Mouse (Mus musculus) limb, embryonic 10.5 days (tissue): ENCODE results near the gene Cfap300. TPM values are rescaled to one million over a fixed set of nuclear protein-coding genes. Genes with fewer than 3 reads are reported as not detected.

Experiments used
- DNase-seq: peaks from one replicate; pipeline ENCODE4 v3.0.0-alpha.2; 2017; ENCODE audit warnings: low spot score
- H3K27ac ChIP-seq: fragments of 300-500 bp; sonication (generic); 2 replicates; pipeline ENCODE4 v1.5.1; 2016; ENCODE audit warnings: mild to moderate bottlenecking
- H3K27me3 ChIP-seq: fragments of 300-500 bp; sonication (generic); 2 replicates; pipeline ENCODE4 v1.6.1; 2016; ENCODE audit warnings: low read depth, mild to moderate bottlenecking; ENCODE audit not compliant: poor library complexity, severe bottlenecking
- H3K36me3 ChIP-seq: fragments of 300-500 bp; sonication (generic); 2 replicates; pipeline ENCODE4 v1.6.1; 2016; ENCODE audit warnings: mild to moderate bottlenecking, moderate library complexity
- H3K4me1 ChIP-seq: fragments of 300-500 bp; sonication (generic); 2 replicates; pipeline ENCODE4 v1.6.1; 2016
- H3K4me3 ChIP-seq: fragments of 300-500 bp; sonication (generic); 2 replicates; pipeline ENCODE4 v1.5.1; 2016; ENCODE audit warnings: mild to moderate bottlenecking, moderate library complexity
- H3K9me3 ChIP-seq: fragments of 300-500 bp; sonication (generic); replicated peaks from 2 replicates; pipeline ENCODE4 v1.6.1; 2016; ENCODE audit warnings: mild to moderate bottlenecking
- WGBS: fragments of 180-500 bp; shearing (Covaris S2); methylation state at CpG from one replicate; pipeline ENCODE4 v1.1.7; 2016; 5-methylcytosine and 5-hydroxymethylcytosine counted together
- polyA plus RNA-seq: library from polyadenylated mRNA; unstranded; fragments of >200 nt; fragmentation: Nextera tagmentation; extraction: Ambion mirVana; gene quantifications from 2 replicates; pipeline ENCODE4 v1.2.1, GENCODE M21; 2016

Gene Cfap300
- polyA plus RNA-seq: 15.2 and 18.1 TPM in 2 replicates

- Histone ChIP-seq H3K27ac (peak within 1 kb of the TSS; percentile 85), H3K36me3 (no peaks in the 10 kb centered on the region), H3K9me3 (no peaks in the 10 kb centered on the region), H3K4me1 (peaks cover 14% of the 10 kb centered on the region), H3K4me3 (peak within 1 kb of the TSS; percentile 69), H3K27me3 (no peaks in the 10 kb centered on the region)
- under 1% methylated on average over 39 of the region's 39 CpGs for WGBS
- peak; percentile 97 for DNase-seq
These were observed at the start of gene Cfap300 for GRCm38 (mm10) chr9:8042338-8043043. Gene Cfap300, minus strand, starts transcription at chr9:8042823.

GRCm38 (mm10) chr9:8078882-8079281 is 36.3 kb upstream of the Cfap300 start:
- Histone ChIP-seq H3K36me3 (peaks cover 6% of the 10 kb centered on the region), H3K27me3 (no peaks in the 10 kb centered on the region), H3K9me3 (no peaks in the 10 kb centered on the region), H3K4me3 (no peak overlapping the region), H3K27ac (no peak overlapping the region), H3K4me1 (no peaks in the 10 kb centered on the region)
- 91% methylated on average over 5 of the region's 5 CpGs for WGBS
- no peak for DNase-seq

GRCm38 (mm10) chr9:8074345-8074744 is 31.7 kb upstream of the Cfap300 start:
- peaks cover 6% of the 10 kb centered on the region for H3K36me3 ChIP-seq
- H3K27me3 ChIP-seq: no peaks in the 10 kb centered on the region
- H3K27ac ChIP-seq: no peak overlapping the region
- no peak for DNase-seq
- no peaks in the 10 kb centered on the region for H3K4me1 ChIP-seq
- H3K9me3 ChIP-seq: no peaks in the 10 kb centered on the region
- no peak overlapping the region for H3K4me3 ChIP-seq

- no peak for DNase-seq
- Histone ChIP-seq H3K27me3 (no peaks in the 10 kb centered on the region), H3K4me3 (no peak overlapping the region), H3K27ac (no peak overlapping the region), H3K4me1 (no peaks in the 10 kb centered on the region), H3K36me3 (peaks cover 6% of the 10 kb centered on the region), H3K9me3 (no peaks in the 10 kb centered on the region)
- WGBS: 100% methylated on average over 3 of the region's 3 CpGs
These were observed 30.7 kb upstream of the Cfap300 start for GRCm38 (mm10) chr9:8073203-8073755.

- no peaks in the 10 kb centered on the region for H3K9me3 ChIP-seq
- WGBS: 81% methylated on average over 3 of the region's 3 CpGs
- H3K27me3 ChIP-seq: no peaks in the 10 kb centered on the region
- no peak overlapping the region for H3K4me3 ChIP-seq
- H3K36me3 ChIP-seq: no peaks in the 10 kb centered on the region
- no peak for DNase-seq
- H3K4me1 ChIP-seq: no peaks in the 10 kb centered on the region
- H3K27ac ChIP-seq: no peak overlapping the region
These were observed 17.0 kb upstream of the Cfap300 start for GRCm38 (mm10) chr9:8059636-8060035.

- Histone ChIP-seq H3K4me3 (no peak overlapping the region), H3K9me3 (no peaks in the 10 kb centered on the region), H3K27ac (no peak overlapping the region), H3K4me1 (no peaks in the 10 kb centered on the region), H3K36me3 (no peaks in the 10 kb centered on the region), H3K27me3 (no peaks in the 10 kb centered on the region)
- WGBS: 21% methylated on average over 1 of the region's 1 CpGs
- no peak for DNase-seq
These were observed 12.2 kb upstream of the Cfap300 start for GRCm38 (mm10) chr9:8054831-8055230.

- DNase-seq: no peak
- Histone ChIP-seq H3K27ac (peak overlapping the region; percentile 85), H3K9me3 (no peaks in the 10 kb centered on the region), H3K4me1 (peaks cover 14% of the 10 kb centered on the region), H3K4me3 (peak overlapping the region; percentile 69), H3K27me3 (no peaks in the 10 kb centered on the region), H3K36me3 (no peaks in the 10 kb centered on the region)
- WGBS: 17% methylated on average over 5 of the region's 5 CpGs
These were observed 393 bp upstream of the Cfap300 start for GRCm38 (mm10) chr9:8043044-8043387.

- 20% methylated on average over 7 of the region's 7 CpGs for WGBS
- no peak overlapping the region for H3K4me3 ChIP-seq
- DNase-seq: no peak
These were observed 7.1 kb downstream of the Cfap300 start for GRCm38 (mm10) chr9:8035546-8035945.

GRCm38 (mm10) chr9:8035091-8035490 is 7.5 kb downstream of the Cfap300 start:
- no peak overlapping the region for H3K4me3 ChIP-seq
- no peaks in the 10 kb centered on the region for H3K9me3 ChIP-seq
- WGBS: 53% methylated on average over 4 of the region's 4 CpGs
- no peak overlapping the region for H3K27ac ChIP-seq
- no peaks in the 10 kb centered on the region for H3K36me3 ChIP-seq
- peaks cover 8% of the 10 kb centered on the region for H3K4me1 ChIP-seq
- DNase-seq: no peak
- H3K27me3 ChIP-seq: no peaks in the 10 kb centered on the region

More at GRCm38 (mm10) chr9:8035546-8035945, 7.1 kb downstream of the Cfap300 start:
- Histone ChIP-seq H3K27ac (no peak overlapping the region), H3K27me3 (no peaks in the 10 kb centered on the region), H3K36me3 (no peaks in the 10 kb centered on the region), H3K4me1 (peaks cover 8% of the 10 kb centered on the region), H3K9me3 (no peaks in the 10 kb centered on the region)

GRCm38 (mm10) chr9:8034143-8034542 is 8.5 kb downstream of the Cfap300 start:
- whole genome bisulfite sequencing: 71% methylated on average over 1 of the region's 1 CpGs
- H3K27me3 ChIP-seq: no peaks in the 10 kb centered on the region
- no peak overlapping the region for H3K27ac ChIP-seq
- peaks cover 8% of the 10 kb centered on the region for H3K4me1 ChIP-seq
- no peaks in the 10 kb centered on the region for H3K36me3 ChIP-seq
- no peak for DNase-seq
- H3K9me3 ChIP-seq: no peaks in the 10 kb centered on the region
- H3K4me3 ChIP-seq: no peak overlapping the region

GRCm38 (mm10) chr9:8032847-8033246 is 9.8 kb downstream of the Cfap300 start:
- H3K27ac ChIP-seq: no peak overlapping the region
- DNase-seq: no peak
- no peak overlapping the region for H3K4me3 ChIP-seq
- H3K36me3 ChIP-seq: no peaks in the 10 kb centered on the region
- 73% methylated on average over 5 of the region's 5 CpGs for WGBS
- no peaks in the 10 kb centered on the region for H3K9me3 ChIP-seq
- H3K4me1 ChIP-seq: peaks cover 8% of the 10 kb centered on the region
- H3K27me3 ChIP-seq: no peaks in the 10 kb centered on the region

GRCm38 (mm10) chr9:8018609-8019008 is 24.0 kb downstream of the Cfap300 start:
- WGBS: 85% methylated on average over 5 of the region's 5 CpGs
- no peaks in the 10 kb centered on the region for H3K9me3 ChIP-seq
- H3K36me3 ChIP-seq: no peaks in the 10 kb centered on the region
- H3K27me3 ChIP-seq: no peaks in the 10 kb centered on the region
- DNase-seq: no peak
- H3K27ac ChIP-seq: no peak overlapping the region
- no peaks in the 10 kb centered on the region for H3K4me1 ChIP-seq
- no peak overlapping the region for H3K4me3 ChIP-seq

- WGBS: 59% methylated on average over 17 of the region's 20 CpGs
- Histone ChIP-seq H3K4me1 (no peaks in the 10 kb centered on the region), H3K36me3 (no peaks in the 10 kb centered on the region), H3K27ac (no peak overlapping the region), H3K27me3 (no peaks in the 10 kb centered on the region), H3K4me3 (no peak overlapping the region), H3K9me3 (no peaks in the 10 kb centered on the region)
- no peak for DNase-seq
These were observed 25.2 kb downstream of the Cfap300 start for GRCm38 (mm10) chr9:8017253-8017913.
